Mouse (Mus musculus) forebrain, embryonic 16.5 days (tissue): ENCODE results near the gene Fam3b. TPM values are rescaled to one million over a fixed set of nuclear protein-coding genes. Genes with fewer than 3 reads are reported as not detected.

ENCODE experiments used
- ATAC-seq: fragments of 200-750 bp; cut with Nextera tagmentation; 2 replicates; pipeline ENCODE4 v1.8.0; 2017; ENCODE audit warnings: mild to moderate bottlenecking, moderate library complexity
- H3K27ac ChIP-seq: fragments of 300-500 bp; sonication (generic); 2 replicates; pipeline ENCODE4 v1.5.1; 2014; ENCODE audit warnings: low read length, control low read depth
- H3K27me3 ChIP-seq: fragments of 300-500 bp; sonication (generic); replicated peaks from 2 replicates; pipeline ENCODE4 v1.6.1; 2014; ENCODE audit warnings: low read length; ENCODE audit not compliant: control insufficient read depth, insufficient read depth
- H3K36me3 ChIP-seq: fragments of 300-500 bp; sonication (generic); 2 replicates; pipeline ENCODE4 v1.6.1; 2014; ENCODE audit not compliant: control insufficient read depth, insufficient read depth
- H3K4me1 ChIP-seq: fragments of 300-500 bp; sonication (generic); replicated peaks from 2 replicates; pipeline ENCODE4 v1.6.1; 2014; ENCODE audit warnings: low read length; ENCODE audit not compliant: control insufficient read depth, insufficient read depth
- H3K4me2 ChIP-seq: fragments of 300-500 bp; sonication (generic); 2 replicates; pipeline ENCODE4 v1.6.1; 2014; ENCODE audit warnings: mild to moderate bottlenecking, low read length, control low read depth
- H3K4me3 ChIP-seq: fragments of 300-500 bp; sonication (generic); replicated peaks from 2 replicates; pipeline ENCODE4 v1.5.1; 2014; ENCODE audit warnings: mild to moderate bottlenecking, low read length, control low read depth
- H3K9ac ChIP-seq: fragments of 300-500 bp; sonication (generic); replicated peaks from 2 replicates; pipeline ENCODE4 v1.6.1; 2014; ENCODE audit warnings: low read depth, low read length, control low read depth
- H3K9me3 ChIP-seq: fragments of 300-500 bp; sonication (generic); 2 replicates; pipeline ENCODE4 v1.6.1; 2016; ENCODE audit warnings: low read length; ENCODE audit not compliant: control insufficient read depth
- WGBS: fragments of 180-500 bp; shearing (Covaris S2); extraction: QIAGEN DNeasy Blood & Tissue Kit; methylation state at CpG from one replicate; pipeline ENCODE4 v1.1.7; 2014; 5-methylcytosine and 5-hydroxymethylcytosine counted together
- polyA plus RNA-seq: library from polyadenylated mRNA; unstranded; fragments of >200 nt; fragmentation: Nextera tagmentation; extraction: Ambion mirVana; gene quantifications from 2 replicates; pipeline ENCODE4 v1.2.1, GENCODE M21; 2015

Fam3b gene
- polyA plus RNA-seq, 1 experiment from 2014 or later = not detected

- no peak overlapping the region for H3K9ac ChIP-seq
- no peaks in the 10 kb centered on the region for H3K27me3 ChIP-seq
- H3K4me2 ChIP-seq = no peak overlapping the region
- no peaks in the 10 kb centered on the region for H3K36me3 ChIP-seq
- H3K4me3 ChIP-seq = no peak overlapping the region
- H3K9me3 ChIP-seq = no peaks in the 10 kb centered on the region
- H3K27ac ChIP-seq = no peak overlapping the region
- H3K4me1 ChIP-seq = no peaks in the 10 kb centered on the region
- no peak for ATAC-seq
- WGBS = 76% methylated on average over 4 of the region's 4 CpGs
These were observed 46.4 kb downstream of the Fam3b start for GRCm38 (mm10) chr16:97467993-97468791.

GRCm38 (mm10) chr16:97467472-97467871 lies 47.1 kb downstream of the Fam3b start:
- H3K9ac ChIP-seq = no peak overlapping the region
- 82% methylated on average over 3 of the region's 3 CpGs for WGBS

GRCm38 (mm10) chr16:97466182-97466957 lies 48.2 kb downstream of the Fam3b start:
- Histone ChIP-seq H3K9me3 (no peaks in the 10 kb centered on the region), H3K36me3 (no peaks in the 10 kb centered on the region), H3K4me1 (no peaks in the 10 kb centered on the region), H3K27me3 (no peaks in the 10 kb centered on the region), H3K9ac (no peak overlapping the region), H3K4me2 (no peak overlapping the region), H3K4me3 (no peak overlapping the region), H3K27ac (no peak overlapping the region)
- no peak for ATAC-seq
- 59% methylated on average over 4 of the region's 4 CpGs for WGBS

More at GRCm38 (mm10) chr16:97467472-97467871, 47.1 kb downstream of the Fam3b start:
- Histone ChIP-seq H3K4me1 (no peaks in the 10 kb centered on the region), H3K36me3 (no peaks in the 10 kb centered on the region), H3K27me3 (no peaks in the 10 kb centered on the region), H3K4me3 (no peak overlapping the region), H3K4me2 (no peak overlapping the region), H3K27ac (no peak overlapping the region), H3K9me3 (no peaks in the 10 kb centered on the region)
- ATAC-seq = no peak

- Histone ChIP-seq H3K27ac (no peak within 1 kb of the TSS), H3K9me3 (no peaks in the 10 kb centered on the region), H3K9ac (no peak within 1 kb of the TSS), H3K4me2 (no peak within 1 kb of the TSS), H3K27me3 (no peaks in the 10 kb centered on the region), H3K36me3 (no peaks in the 10 kb centered on the region), H3K4me1 (no peaks in the 10 kb centered on the region), H3K4me3 (no peak within 1 kb of the TSS)
- ATAC-seq = peak; percentile 45; the same call in 1 of the 2 replicates
- 31% methylated on average over 4 of the region's 4 CpGs for WGBS
These were observed 52.0 kb downstream of the Fam3b start, which contains the start of gene Mx1 for GRCm38 (mm10) chr16:97462481-97463181. Gene Mx1, minus strand, starts transcription at chr16:97462907.

GRCm38 (mm10) chr16:97461271-97461670 lies 53.3 kb downstream of the Fam3b start:
- ATAC-seq = no peak

GRCm38 (mm10) chr16:97459831-97460230 lies 54.8 kb downstream of the Fam3b start:
- no peak overlapping the region for H3K4me2 ChIP-seq
- no peaks in the 10 kb centered on the region for H3K36me3 ChIP-seq
- H3K9me3 ChIP-seq = no peaks in the 10 kb centered on the region
- WGBS = 92% methylated on average over 1 of the region's 1 CpGs
- H3K4me1 ChIP-seq = no peaks in the 10 kb centered on the region
- H3K9ac ChIP-seq = no peak overlapping the region
- no peaks in the 10 kb centered on the region for H3K27me3 ChIP-seq
- no peak overlapping the region for H3K27ac ChIP-seq
- ATAC-seq = no peak
- H3K4me3 ChIP-seq = no peak overlapping the region

More at GRCm38 (mm10) chr16:97461271-97461670, 53.3 kb downstream of the Fam3b start:
- Histone ChIP-seq H3K9me3 (no peaks in the 10 kb centered on the region), H3K4me3 (no peak overlapping the region), H3K9ac (no peak overlapping the region), H3K4me1 (no peaks in the 10 kb centered on the region), H3K27ac (no peak overlapping the region), H3K36me3 (no peaks in the 10 kb centered on the region), H3K4me2 (no peak overlapping the region), H3K27me3 (no peaks in the 10 kb centered on the region)
- WGBS = 82% methylated on average over 2 of the region's 2 CpGs

GRCm38 (mm10) chr16:97447386-97447785 lies 67.2 kb downstream of the Fam3b start:
- H3K4me3 ChIP-seq = no peak overlapping the region
- H3K9ac ChIP-seq = no peak overlapping the region
- no peak overlapping the region for H3K27ac ChIP-seq
- no peaks in the 10 kb centered on the region for H3K4me1 ChIP-seq
- no peak overlapping the region for H3K4me2 ChIP-seq
- no peaks in the 10 kb centered on the region for H3K9me3 ChIP-seq
- ATAC-seq = no peak
- H3K36me3 ChIP-seq = no peaks in the 10 kb centered on the region
- H3K27me3 ChIP-seq = no peaks in the 10 kb centered on the region

- Histone ChIP-seq H3K9me3 (no peaks in the 10 kb centered on the region), H3K9ac (no peak overlapping the region), H3K36me3 (no peaks in the 10 kb centered on the region), H3K27ac (no peak overlapping the region), H3K4me2 (no peak overlapping the region), H3K4me1 (no peaks in the 10 kb centered on the region), H3K27me3 (no peaks in the 10 kb centered on the region), H3K4me3 (no peak overlapping the region)
- 51% methylated on average over 14 of the region's 14 CpGs for WGBS
- peak; percentile 64 for ATAC-seq
These were observed 70.8 kb downstream of the Fam3b start for GRCm38 (mm10) chr16:97443670-97444263.

GRCm38 (mm10) chr16:97441967-97442366 lies 72.6 kb downstream of the Fam3b start:
- no peak overlapping the region for H3K9ac ChIP-seq
- ATAC-seq = no peak
- H3K27me3 ChIP-seq = no peaks in the 10 kb centered on the region
- no peaks in the 10 kb centered on the region for H3K9me3 ChIP-seq
- no peak overlapping the region for H3K4me2 ChIP-seq
- WGBS = 91% methylated on average over 9 of the region's 9 CpGs
- peaks cover 3% of the 10 kb centered on the region; the same call in 1 of the 2 replicates for H3K4me1 ChIP-seq
- H3K36me3 ChIP-seq = no peaks in the 10 kb centered on the region
- no peak overlapping the region for H3K4me3 ChIP-seq
- no peak overlapping the region for H3K27ac ChIP-seq
